Mouse (Mus musculus) liver, adult 2 months (tissue): ENCODE measurements around the gene Hs3st6.

Source experiments
- CTCF ChIP-seq: fragments of 200-500 bp; IDR thresholded peaks from 2 replicates; pipeline ENCODE4 v1.5.1; 2011; ENCODE audit warnings: low read depth, low read length, control low read depth
- POLR2A ChIP-seq: fragments of 200-500 bp; IDR thresholded peaks from 2 replicates; pipeline ENCODE4 v1.6.1; 2011; ENCODE audit warnings: low read length, control low read depth; ENCODE audit not compliant: insufficient read depth; ENCODE audit errors: extremely low read depth

- TF ChIP-seq CTCF: no peak
- TF ChIP-seq POLR2A: no peak
Observed at GRCm38 (mm10) chr17:24715556-24715955, 37.2 kb upstream of the Hs3st6 start.
